9 mouse cellular contexts compared by ENCODE assay signal in the genomic region with DNA sequence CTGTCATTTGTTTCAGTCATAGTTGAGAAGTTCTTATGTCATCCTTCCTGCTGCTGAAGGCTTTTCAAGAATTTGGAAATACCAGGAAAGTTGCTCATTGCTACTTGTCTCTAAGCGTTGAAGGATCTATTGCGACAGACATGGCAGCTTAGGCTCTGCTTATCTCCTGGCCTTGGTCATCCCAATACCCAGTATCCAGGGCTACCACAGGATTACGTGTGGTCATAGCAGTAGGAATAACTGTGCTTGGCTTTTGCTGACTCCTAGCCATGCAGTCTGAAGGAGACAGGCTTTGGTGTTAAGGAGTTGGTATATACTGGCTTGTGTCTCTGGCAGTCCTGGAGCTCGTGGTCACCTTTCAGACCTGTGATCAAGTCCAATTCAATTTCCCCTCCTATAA. TPM values are rescaled to one million over a fixed set of nuclear protein-coding genes. Genes with fewer than 3 reads are reported as not detected.
DNase-seq lines count a peak whose midpoint lies in the region; ATAC-seq and TF ChIP-seq lines count a peak whose summit lies in the region.
"Had no signal": no experiment of that assay in that cellular context is flagged by ENCODE, and none has a peak within 500 bp of the region (broad histone marks: within the 10 kb centered on the region; RNA-seq: fewer than 3 reads in every experiment).

No protein-coding gene starts in this region.

- H3K36me3 ChIP-seq in hindbrain, embryonic 12.5 days, result peaks cover 53% of the 10 kb centered on the region
- H3K36me3 ChIP-seq in hindbrain, embryonic 10.5 days, result peaks cover 71% of the 10 kb centered on the region
- peaks cover 58% of the 10 kb centered on the region for H3K36me3 ChIP-seq in C2C12 (ENCODE audit: control insufficient read depth, insufficient read depth)
- peaks cover 7% of the 10 kb centered on the region; the same call in 1 of the 2 replicates for H3K36me3 ChIP-seq in midbrain, embryonic 15.5 days (replicated peaks)

- H3K79me3 ChIP-seq in C2C12 (ENCODE audit: low read depth), result no peaks in the 10 kb centered on the region

- no peak overlapping the region for H3K9ac ChIP-seq in hindbrain, embryonic 12.5 days
- H3K9ac ChIP-seq in midbrain, embryonic 15.5 days, result no peak overlapping the region

- no peaks in the 10 kb centered on the region for H3K27me3 ChIP-seq in hindbrain, embryonic 12.5 days
- no peaks in the 10 kb centered on the region for H3K27me3 ChIP-seq in hindbrain, embryonic 10.5 days (ENCODE audit: insufficient read depth, poor library complexity, severe bottlenecking)
- no peaks in the 10 kb centered on the region for H3K27me3 ChIP-seq in C2C12 (ENCODE audit: control insufficient read depth, insufficient read depth, insufficient read length)
- H3K27me3 ChIP-seq in midbrain, embryonic 15.5 days (replicated peaks), result no peaks in the 10 kb centered on the region

- no peaks in the 10 kb centered on the region for H3K4me1 ChIP-seq in hindbrain, embryonic 12.5 days
- no peaks in the 10 kb centered on the region for H3K4me1 ChIP-seq in hindbrain, embryonic 10.5 days (replicated peaks)
- no peaks in the 10 kb centered on the region for H3K4me1 ChIP-seq in midbrain, embryonic 15.5 days

- ATAC-seq in hindbrain, embryonic 12.5 days (ENCODE audit: low FRiP score), result no peak
- no peak for ATAC-seq in midbrain, embryonic 15.5 days (replicated peaks)

- TF ChIP-seq CTCF in C2C12 (IDR thresholded peaks at IDR 0.05; ENCODE audit: control insufficient read depth, insufficient read depth, insufficient read length), result no peak

- no peaks in the 10 kb centered on the region for H3K79me2 ChIP-seq in C2C12 (ENCODE audit: control insufficient read depth, insufficient read depth)

- H3K27ac ChIP-seq in hindbrain, embryonic 12.5 days, result peak overlapping the region; percentile 23; the same call in 1 of the 2 replicates
- no peak overlapping the region for H3K27ac ChIP-seq in hindbrain, embryonic 10.5 days
- H3K27ac ChIP-seq in midbrain, embryonic 15.5 days, result no peak overlapping the region

- no peaks in the 10 kb centered on the region for H3K9me3 ChIP-seq in hindbrain, embryonic 12.5 days (replicated peaks)
- no peaks in the 10 kb centered on the region for H3K9me3 ChIP-seq in hindbrain, embryonic 10.5 days
- no peaks in the 10 kb centered on the region for H3K9me3 ChIP-seq in midbrain, embryonic 15.5 days

- 91% methylated on average over 4 of the region's 4 CpGs for WGBS in hindbrain, embryonic 12.5 days
- WGBS in hindbrain, embryonic 10.5 days, result 90% methylated on average over 4 of the region's 4 CpGs
- WGBS in midbrain, embryonic 15.5 days, result 91% methylated on average over 4 of the region's 4 CpGs

- H3ac ChIP-seq in C2C12 (ENCODE audit: control insufficient read depth, insufficient read length, low read depth), result no peak overlapping the region

- no peak for DNase-seq in hindbrain, embryonic 10.5 days (ENCODE audit: low spot score)
- DNase-seq in adrenal gland, postnatal 14 days, result peak; percentile 70
- DNase-seq in lung, postnatal 14 days, result peak; percentile 18
- DNase-seq in frontal cortex, postnatal 25 days (ENCODE audit: low spot score in 2 of 2), result no peak
- no peak for DNase-seq in right cerebral cortex, postnatal 14 days
- DNase-seq: midbrain, embryonic 14.5 days had no signal

- no peak overlapping the region for H3K4me3 ChIP-seq in hindbrain, embryonic 12.5 days
- H3K4me3 ChIP-seq in hindbrain, embryonic 10.5 days, result no peak overlapping the region
- no peak overlapping the region for H3K4me3 ChIP-seq in C2C12 (ENCODE audit: insufficient read depth, poor library complexity, severe bottlenecking)
- H3K4me3 ChIP-seq in midbrain, embryonic 15.5 days, result no peak overlapping the region

- H3K4me2 ChIP-seq in hindbrain, embryonic 12.5 days (replicated peaks), result no peak overlapping the region
- H3K4me2 ChIP-seq in midbrain, embryonic 15.5 days, result no peak overlapping the region

TF ChIP-seq in C2C12, 6 proteins besides CTCF, POLR2A, EP300 and RAD21:
- TF ChIP-seq MAX (IDR thresholded peaks at IDR 0.05) (no peak), CEBPB (IDR thresholded peaks at IDR 0.05; ENCODE audit: low read depth) (peak; percentile 62), FOSL1 (IDR thresholded peaks at IDR 0.05; ENCODE audit: insufficient read depth, low read length, poor library complexity, severe bottlenecking) (no peak), MYOD1 (IDR thresholded peaks at IDR 0.05; ENCODE audit: control insufficient read depth, insufficient read length, low read depth) (no peak)

RNA-seq across cellular contexts. Expression of a gene that starts 32.8 kb away (rescaled TPM):
- 0.79 and 1.3 TPM in 2 replicates for polyA plus RNA-seq in hindbrain, embryonic 12.5 days (2016; fragmentation: Nextera tagmentation; extraction: Ambion mirVana)
- 1.1 and 1.5 TPM in 2 replicates for polyA plus RNA-seq in hindbrain, embryonic 10.5 days (2016; fragmentation: Nextera tagmentation; extraction: Ambion mirVana)
- polyA plus RNA-seq in C2C12 (2012; fragmentation: generic; extraction: Trizol), result 0.59 TPM
- 1.3 TPM in 2 replicates for total RNA-seq in adrenal gland, postnatal 14 days (2021)
- polyA plus RNA-seq in midbrain, embryonic 15.5 days (2015; fragmentation: Nextera tagmentation; extraction: Ambion mirVana), result 0.62 and 0.66 TPM in 2 replicates

RNA-seq across cellular contexts. Expression of a gene that starts 39.2 kb away (rescaled TPM):
- 16.5 and 17.3 TPM in 2 replicates for polyA plus RNA-seq in hindbrain, embryonic 12.5 days (2016; fragmentation: Nextera tagmentation; extraction: Ambion mirVana)
- 19.5 and 20.0 TPM in 2 replicates for polyA plus RNA-seq in hindbrain, embryonic 10.5 days (2016; fragmentation: Nextera tagmentation; extraction: Ambion mirVana)
- 5.4 TPM for polyA plus RNA-seq in C2C12 (2012; fragmentation: generic; extraction: Trizol)
- total RNA-seq in adrenal gland, postnatal 14 days (2021), result 21.8 and 27.5 TPM in 2 replicates
- polyA plus RNA-seq in midbrain, embryonic 15.5 days (2015; fragmentation: Nextera tagmentation; extraction: Ambion mirVana), result 14.0 and 14.4 TPM in 2 replicates

RNA-seq across cellular contexts. Expression of a gene that starts 44.3 kb away (rescaled TPM):
- polyA plus RNA-seq in hindbrain, embryonic 12.5 days (2016; fragmentation: Nextera tagmentation; extraction: Ambion mirVana), result 1.4 TPM in 2 replicates
- polyA plus RNA-seq in hindbrain, embryonic 10.5 days (2016; fragmentation: Nextera tagmentation; extraction: Ambion mirVana), result 0.52 and 0.63 TPM in 2 replicates
- 0.04 TPM for polyA plus RNA-seq in C2C12 (2012; fragmentation: generic; extraction: Trizol)
- 8.3 and 12.0 TPM in 2 replicates for total RNA-seq in adrenal gland, postnatal 14 days (2021)
- polyA plus RNA-seq in midbrain, embryonic 15.5 days (2015; fragmentation: Nextera tagmentation; extraction: Ambion mirVana), result 1.8 and 1.9 TPM in 2 replicates

Comparison
In these comparisons a context has a peak if more than half of its experiments do, and no peak if none do; other contexts are left out.
1. DNase-seq: peak in adrenal gland, postnatal 14 days (single experiment) and lung, postnatal 14 days (single experiment); none in hindbrain, embryonic 10.5 days (single experiment), frontal cortex, postnatal 25 days (0 of 2) and right cerebral cortex, postnatal 14 days (single experiment).